Mouse (Mus musculus) spleen, postnatal 10 days (tissue): ENCODE results near the gene Gm6993.

Source experiments
- DNase-seq, 2 experiments: peaks; one replicate each; pipeline ENCODE4 v3.0.0; 2021 to 2022; ENCODE audit warnings: low spot score in 2 of 2

Gm6993 gene

GRCm38 (mm10) chr12:31239798-31240197, 772 bp upstream of the Gm6993 start:
- no peak for DNase-seq

- no peak for DNase-seq
Observed at GRCm38 (mm10) chr12:31241595-31242342, 1.2 kb downstream of the Gm6993 start.

GRCm38 (mm10) chr12:31244001-31244400, 3.4 kb downstream of the Gm6993 start:
- DNase-seq: no peak

- no peak for DNase-seq
Observed at GRCm38 (mm10) chr12:31244691-31245090, 4.1 kb downstream of the Gm6993 start.

- no peak for DNase-seq
Observed at GRCm38 (mm10) chr12:31246153-31246552, 5.6 kb downstream of the Gm6993 start.

GRCm38 (mm10) chr12:31246615-31247014, 6.0 kb downstream of the Gm6993 start:
- DNase-seq: no peak

GRCm38 (mm10) chr12:31248165-31248564, 7.6 kb downstream of the Gm6993 start:
- no peak for DNase-seq

- DNase-seq: no peak
Observed at GRCm38 (mm10) chr12:31248681-31249080, 8.1 kb downstream of the Gm6993 start.

GRCm38 (mm10) chr12:31252259-31252658, 11.7 kb downstream of the Gm6993 start:
- no peak for DNase-seq

GRCm38 (mm10) chr12:31254978-31255377, 14.4 kb downstream of the Gm6993 start:
- no peak for DNase-seq

GRCm38 (mm10) chr12:31256121-31256903, 15.7 kb downstream of the Gm6993 start:
- no peak for DNase-seq

GRCm38 (mm10) chr12:31261882-31262281, 21.3 kb downstream of the Gm6993 start:
- no peak for DNase-seq

- no peak for DNase-seq
Observed at GRCm38 (mm10) chr12:31263921-31264320, 23.4 kb downstream of the Gm6993 start.

- no peak for DNase-seq
Observed at GRCm38 (mm10) chr12:31265005-31265721, 24.6 kb downstream of the Gm6993 start, which contains the start of gene Lamb1. TSS of gene Lamb1 (plus strand) at chr12:31265234.

GRCm38 (mm10) chr12:31265722-31266431, 25.3 kb downstream of the Gm6993 start:
- DNase-seq: no peak

- no peak for DNase-seq
Observed at GRCm38 (mm10) chr12:31266686-31267085, 26.1 kb downstream of the Gm6993 start.

- DNase-seq: no peak
Observed at GRCm38 (mm10) chr12:31267363-31267762, 26.8 kb downstream of the Gm6993 start.

- no peak for DNase-seq
Observed at GRCm38 (mm10) chr12:31268315-31268714, 27.7 kb downstream of the Gm6993 start.

GRCm38 (mm10) chr12:31269020-31269597, 28.5 kb downstream of the Gm6993 start:
- no peak for DNase-seq

GRCm38 (mm10) chr12:31270361-31270760, 29.8 kb downstream of the Gm6993 start:
- no peak for DNase-seq

GRCm38 (mm10) chr12:31270776-31271175, 30.2 kb downstream of the Gm6993 start:
- no peak for DNase-seq
